Mouse (Mus musculus): ENCODE measurements around the gene Zc3h10. TPM values are rescaled to one million over a fixed set of nuclear protein-coding genes. Genes with fewer than 3 reads are reported as not detected.

The Zc3h10 gene
- total and polyA plus RNA-seq, 2 experiments from 2014 or later: 8.1 to 24.4 TPM

- H3K9ac ChIP-seq (replicated peaks; ENCODE audit: low read depth, low read length): no peak overlapping the region
- H3K36me3 ChIP-seq (replicated peaks; ENCODE audit: control insufficient read depth, insufficient read depth, low read length): peaks cover 2% of the 10 kb centered on the region; the same call in 1 of the 2 replicates
- no peak overlapping the region for H3K4me2 ChIP-seq (ENCODE audit: low read depth, low read length)
- 78% methylated on average over 3 of the region's 3 CpGs for WGBS
- no peaks in the 10 kb centered on the region for H3K27me3 ChIP-seq (ENCODE audit: control insufficient read depth, insufficient read depth, low read length)
- peak overlapping the region; percentile 18; the same call in 1 of the 2 replicates for H3K27ac ChIP-seq (ENCODE audit: low read depth)
- no peak for ATAC-seq (ENCODE audit: insufficient read depth, low read depth)
- TF ChIP-seq EP300 (IDR thresholded peaks at IDR 0.05; ENCODE audit: low read depth): no peak
- no peak for TF ChIP-seq CTCF (IDR thresholded peaks at IDR 0.05; ENCODE audit: low read depth)
- no peak for DNase-seq (ENCODE audit: low spot score)
- no peaks in the 10 kb centered on the region for H3K9me3 ChIP-seq (replicated peaks; ENCODE audit: control insufficient read depth, low read length)
- no peak overlapping the region for H3K4me3 ChIP-seq (ENCODE audit: low read depth, low read length)
- peaks cover 14% of the 10 kb centered on the region for H3K4me1 ChIP-seq (ENCODE audit: control insufficient read depth, insufficient read depth)
Observed at GRCm38 (mm10) chr10:128504012-128504411, 43.6 kb downstream of the Zc3h10 start.

GRCm38 (mm10) chr10:128503532-128503931 is 44.0 kb downstream of the Zc3h10 start:
- H3K27ac ChIP-seq (ENCODE audit: low read depth): no peak overlapping the region; the same call in 1 of the 2 replicates

DNA sequence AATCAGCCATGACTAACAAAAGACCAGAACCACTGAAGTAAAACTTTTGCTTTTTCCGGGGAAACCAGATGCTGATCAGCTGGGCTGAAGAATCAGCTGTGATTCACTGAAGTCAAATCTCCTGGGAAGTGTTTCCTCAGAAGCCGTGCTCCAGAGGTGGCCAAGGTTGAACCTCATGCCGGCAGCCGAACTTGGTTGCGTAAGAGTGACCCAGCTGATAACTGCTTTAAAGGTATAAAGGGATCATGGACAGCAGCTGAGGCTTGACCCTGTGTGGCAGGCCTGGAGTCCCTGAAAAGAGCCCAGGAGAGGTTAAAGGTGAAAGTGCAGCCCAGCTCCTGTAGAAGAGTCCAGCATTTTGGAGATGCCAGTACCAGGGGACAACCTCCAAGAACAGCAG is 45.2 kb downstream of the Zc3h10 start:
- H3K36me3 ChIP-seq (replicated peaks; ENCODE audit: control insufficient read depth, insufficient read depth, low read length): no peaks in the 10 kb centered on the region
- no peak overlapping the region for H3K4me2 ChIP-seq (ENCODE audit: low read depth, low read length)
- no peak overlapping the region for H3K4me3 ChIP-seq (ENCODE audit: low read depth, low read length)
- no peak for TF ChIP-seq EP300 (IDR thresholded peaks at IDR 0.05; ENCODE audit: low read depth)
- TF ChIP-seq CTCF (IDR thresholded peaks at IDR 0.05; ENCODE audit: low read depth): no peak
- H3K4me1 ChIP-seq (ENCODE audit: control insufficient read depth, insufficient read depth): peaks cover 14% of the 10 kb centered on the region
- no peak overlapping the region for H3K9ac ChIP-seq (replicated peaks; ENCODE audit: low read depth, low read length)
- no peaks in the 10 kb centered on the region for H3K27me3 ChIP-seq (ENCODE audit: control insufficient read depth, insufficient read depth, low read length)
- no peak for ATAC-seq (ENCODE audit: insufficient read depth, low read depth)
- no peak for DNase-seq (ENCODE audit: low spot score)
- 57% methylated on average over 5 of the region's 5 CpGs for WGBS
- H3K27ac ChIP-seq (ENCODE audit: low read depth): no peak overlapping the region
- H3K9me3 ChIP-seq (replicated peaks; ENCODE audit: control insufficient read depth, low read length): no peaks in the 10 kb centered on the region

More at GRCm38 (mm10) chr10:128503532-128503931, 44.0 kb downstream of the Zc3h10 start:
- H3K36me3 ChIP-seq (replicated peaks; ENCODE audit: control insufficient read depth, insufficient read depth, low read length): no peaks in the 10 kb centered on the region
- ATAC-seq (ENCODE audit: insufficient read depth, low read depth): no peak
- peaks cover 14% of the 10 kb centered on the region for H3K4me1 ChIP-seq (ENCODE audit: control insufficient read depth, insufficient read depth)
- no peak overlapping the region for H3K9ac ChIP-seq (replicated peaks; ENCODE audit: low read depth, low read length)
- H3K4me3 ChIP-seq (ENCODE audit: low read depth, low read length): no peak overlapping the region
- no peaks in the 10 kb centered on the region for H3K27me3 ChIP-seq (ENCODE audit: control insufficient read depth, insufficient read depth, low read length)
- no peak for DNase-seq (ENCODE audit: low spot score)
- H3K4me2 ChIP-seq (ENCODE audit: low read depth, low read length): no peak overlapping the region
- 82% methylated on average over 8 of the region's 8 CpGs for WGBS
- TF ChIP-seq CTCF (IDR thresholded peaks at IDR 0.05; ENCODE audit: low read depth) (no peak), EP300 (IDR thresholded peaks at IDR 0.05; ENCODE audit: low read depth) (no peak)
- H3K9me3 ChIP-seq (replicated peaks; ENCODE audit: control insufficient read depth, low read length): no peaks in the 10 kb centered on the region

DNA sequence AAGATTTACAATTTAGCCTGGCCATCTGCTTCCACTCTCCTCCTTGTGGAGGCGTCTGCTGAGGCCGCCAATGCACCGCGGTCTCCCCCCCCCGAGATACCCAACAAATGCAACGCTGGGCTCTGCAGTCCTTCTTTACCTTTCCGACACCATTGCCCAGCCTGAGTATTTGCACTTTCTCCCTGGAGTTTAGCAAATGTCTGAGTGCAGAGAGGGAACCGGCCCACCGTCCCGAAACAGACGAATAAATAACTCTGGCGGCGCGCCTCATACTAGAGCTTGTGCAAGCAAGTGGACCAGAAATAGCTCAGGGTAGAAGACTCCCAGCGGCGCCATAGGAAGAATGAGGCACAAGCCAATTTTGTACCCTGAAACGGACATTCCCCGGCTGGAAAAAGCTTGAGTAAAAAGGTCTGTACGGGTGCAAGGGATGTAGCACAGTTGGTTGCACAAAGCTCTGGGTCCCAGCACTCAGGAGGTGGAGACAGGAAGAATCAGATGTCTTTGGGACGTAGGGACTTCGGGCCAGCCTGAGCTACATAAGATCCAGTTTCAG is 48.4 kb downstream of the Zc3h10 start:
- H3K9me3 ChIP-seq (replicated peaks; ENCODE audit: control insufficient read depth, low read length): no peaks in the 10 kb centered on the region
- ATAC-seq (ENCODE audit: insufficient read depth, low read depth) (peak; percentile 24), DNase-seq (ENCODE audit: low spot score) (peak; percentile 63)
- H3K4me2 ChIP-seq (ENCODE audit: low read depth, low read length): peak overlapping the region; percentile 76
- H3K27ac ChIP-seq (ENCODE audit: low read depth): peak overlapping the region; percentile 98
- peak overlapping the region; percentile 74 for H3K9ac ChIP-seq (replicated peaks; ENCODE audit: low read depth, low read length)
- peaks cover 22% of the 10 kb centered on the region for H3K4me1 ChIP-seq (ENCODE audit: control insufficient read depth, insufficient read depth)
- WGBS: under 1% methylated on average over 21 of the region's 21 CpGs
- H3K4me3 ChIP-seq (ENCODE audit: low read depth, low read length): peak overlapping the region; percentile 58
- H3K27me3 ChIP-seq (ENCODE audit: control insufficient read depth, insufficient read depth, low read length): no peaks in the 10 kb centered on the region
- TF ChIP-seq CTCF (IDR thresholded peaks at IDR 0.05; ENCODE audit: low read depth): no peak
- no peak for TF ChIP-seq EP300 (IDR thresholded peaks at IDR 0.05; ENCODE audit: low read depth)
- no peaks in the 10 kb centered on the region for H3K36me3 ChIP-seq (replicated peaks; ENCODE audit: control insufficient read depth, insufficient read depth, low read length)

GRCm38 (mm10) chr10:128498590-128498989 is 49.0 kb downstream of the Zc3h10 start, which contains the start of gene Myl6b:
TSS of gene Myl6b (minus strand) at chr10:128498685.
- peak; percentile 90 for ATAC-seq (ENCODE audit: insufficient read depth, low read depth)
- H3K4me3 ChIP-seq (ENCODE audit: low read depth, low read length): peak within 1 kb of the TSS; percentile 58

More at GRCm38 (mm10) chr10:128498590-128498989, 49.0 kb downstream of the Zc3h10 start, which contains the start of gene Myl6b:
- DNase-seq (ENCODE audit: low spot score): peak; percentile 99
- Histone ChIP-seq H3K27ac (ENCODE audit: low read depth) (peak within 1 kb of the TSS; percentile 98), H3K4me1 (ENCODE audit: control insufficient read depth, insufficient read depth) (peaks cover 21% of the 10 kb centered on the region), H3K9ac (replicated peaks; ENCODE audit: low read depth, low read length) (peak within 1 kb of the TSS; percentile 74), H3K36me3 (replicated peaks; ENCODE audit: control insufficient read depth, insufficient read depth, low read length) (no peaks in the 10 kb centered on the region), H3K27me3 (ENCODE audit: control insufficient read depth, insufficient read depth, low read length) (no peaks in the 10 kb centered on the region), H3K9me3 (replicated peaks; ENCODE audit: control insufficient read depth, low read length) (no peaks in the 10 kb centered on the region), H3K4me2 (ENCODE audit: low read depth, low read length) (peak within 1 kb of the TSS; percentile 76)
- TF ChIP-seq EP300 (IDR thresholded peaks at IDR 0.05; ENCODE audit: low read depth) (peak; percentile 86), CTCF (IDR thresholded peaks at IDR 0.05; ENCODE audit: low read depth) (no peak)
- under 1% methylated on average over 27 of the region's 27 CpGs for WGBS

Data from heart, postnatal 0 days (tissue).